In the genomic region with DNA sequence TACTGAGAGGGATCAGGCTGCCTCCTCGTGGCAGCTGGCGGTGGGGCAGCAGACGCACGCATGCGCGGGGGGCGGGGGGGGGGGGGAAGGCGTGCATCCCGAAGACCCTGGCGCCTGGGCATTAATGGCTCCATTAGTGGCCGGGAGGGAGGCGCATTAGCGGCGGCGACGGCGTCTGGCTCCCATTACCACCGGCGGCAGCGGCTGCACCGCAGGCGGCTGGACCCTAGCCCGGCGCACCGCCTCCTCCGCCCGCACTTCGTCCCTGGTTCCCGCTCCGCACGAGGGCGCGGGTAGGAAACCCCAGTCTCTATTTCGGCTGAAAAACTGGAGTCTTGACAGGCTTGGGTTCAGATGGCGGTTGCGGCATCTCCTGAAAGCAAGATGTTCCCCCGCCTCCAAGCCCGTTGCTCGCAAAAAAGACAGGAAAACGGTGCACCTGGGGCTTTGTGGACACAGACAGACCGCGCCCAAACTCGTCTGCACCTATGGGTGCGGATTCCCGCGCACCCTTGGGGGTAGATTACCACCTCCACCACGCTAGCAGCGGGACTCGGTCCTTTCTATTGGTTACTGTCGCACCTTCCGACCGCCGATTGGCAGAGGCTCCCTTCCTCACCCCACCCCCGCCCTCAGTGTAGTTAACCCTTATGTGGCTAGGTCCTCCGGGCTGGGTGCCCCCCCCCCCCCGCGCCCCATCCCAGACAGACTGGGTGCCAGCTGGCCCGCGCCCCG, we compare ENCODE assay signal across 8 mouse cellular contexts. TPM values are rescaled to one million over a fixed set of nuclear protein-coding genes. Genes with fewer than 3 reads are reported as not detected.
DNase-seq lines count a peak whose midpoint lies in the region; ATAC-seq and TF ChIP-seq lines count a peak whose summit lies in the region.

No protein-coding gene starts in this region.

- H3K27ac ChIP-seq in gastrocnemius, adult 2 months, result peak overlapping the region; percentile 97

- TF ChIP-seq CTCF in gastrocnemius, adult 2 months (IDR thresholded peaks at IDR 0.05), result peak; percentile 73

- intact Hi-C loops in gastrocnemius, adult 2 months (cut with DNase I), result loop anchor here (2.0 kb wide), 1 partner anchor 38 kb away; no protein-coding TSS in a partner anchor

- DNase-seq in ZHBTc4 (ENCODE audit: low read depth, low spot score), result peak; percentile 94
- DNase-seq in cerebellum, postnatal 36 days, result peak; percentile 83 to 85
- peak; percentile 87 for DNase-seq in gastrocnemius, adult 2 months
- peak; percentile 85 to 88 for DNase-seq in left cerebral cortex, adult 9 months (ENCODE audit: low spot score in 2 of 2)
- DNase-seq in right cerebral cortex, adult 18-20 months, result peak; percentile 88
- DNase-seq in urinary bladder, adult 2 months (ENCODE audit: low spot score), result peak; percentile 68

- peak; percentile 71 for ATAC-seq in inflammation-experienced regulatory T-cells, adult 6 months
- peak; percentile 31 for ATAC-seq in megakaryocyte, adult 5-6 weeks (ENCODE audit: poor library complexity, severe bottlenecking)

- peak overlapping the region; percentile 88 for H3K4me3 ChIP-seq in gastrocnemius, adult 2 months

RNA-seq across cellular contexts. Expression of a gene that starts 11.0 kb away (rescaled TPM):
- total RNA-seq in gastrocnemius, adult 2 months (2021), result 10 to 100 TPM; 37.0 to 40.4 TPM
- polyA plus RNA-seq in inflammation-experienced regulatory T-cells, adult 6 months (2017; shearing (Covaris generic)), result 10 to 100 TPM; 17.9 to 35.2 (median 21.6) TPM
- 166 and 174 TPM in 2 replicates for total RNA-seq in megakaryocyte, adult 5-6 weeks (2015)
- 55.5 and 84.2 TPM in 2 replicates for total RNA-seq in megakaryocyte, adult 5-6 weeks (2017)
- 30.8 and 58.8 TPM in 2 replicates for polyA plus RNA-seq in urinary bladder, adult 2 months (2012; rRNA removed)

RNA-seq across cellular contexts. Expression of a gene that starts 19.3 kb away (rescaled TPM):
- under 1 TPM; 0.38 to 0.86 TPM for total RNA-seq in gastrocnemius, adult 2 months (2021)
- polyA plus RNA-seq in inflammation-experienced regulatory T-cells, adult 6 months (2017; shearing (Covaris generic)), result 10 to 100 TPM; 17.5 to 37.2 (median 31.3) TPM
- total RNA-seq in megakaryocyte, adult 5-6 weeks (2015), result 7.7 and 15.9 TPM in 2 replicates
- 7.7 and 14.6 TPM in 2 replicates for total RNA-seq in megakaryocyte, adult 5-6 weeks (2017)
- polyA plus RNA-seq in urinary bladder, adult 2 months (2012; rRNA removed), result 40.1 and 48.5 TPM in 2 replicates

RNA-seq across cellular contexts. Expression of a gene that starts 22.7 kb away (rescaled TPM):
- not detected for total RNA-seq in gastrocnemius, adult 2 months (2021)
- polyA plus RNA-seq in inflammation-experienced regulatory T-cells, adult 6 months (2017; shearing (Covaris generic)), result not detected
- not detected in 2 replicates for total RNA-seq in megakaryocyte, adult 5-6 weeks (2015)
- not detected in 2 replicates for total RNA-seq in megakaryocyte, adult 5-6 weeks (2017)
- polyA plus RNA-seq in urinary bladder, adult 2 months (2012; rRNA removed), result 0.06 TPM in 1 of 2 replicates, not detected in the other

RNA-seq across cellular contexts. Expression of a gene that starts 27.4 kb away (rescaled TPM):
- not detected for total RNA-seq in gastrocnemius, adult 2 months (2021)
- polyA plus RNA-seq in inflammation-experienced regulatory T-cells, adult 6 months (2017; shearing (Covaris generic)), result not detected
- not detected in 2 replicates for total RNA-seq in megakaryocyte, adult 5-6 weeks (2015)
- total RNA-seq in megakaryocyte, adult 5-6 weeks (2017), result not detected in 2 replicates
- 0.06 and 0.11 TPM in 2 replicates for polyA plus RNA-seq in urinary bladder, adult 2 months (2012; rRNA removed)

RNA-seq across cellular contexts. Expression of a gene that starts 27.9 kb away (rescaled TPM):
- total RNA-seq in gastrocnemius, adult 2 months (2021), result 1 to 10 TPM; 5.4 to 7.4 TPM
- under 1 TPM; 0.34 to 0.70 (median 0.38) TPM for polyA plus RNA-seq in inflammation-experienced regulatory T-cells, adult 6 months (2017; shearing (Covaris generic))
- total RNA-seq in megakaryocyte, adult 5-6 weeks (2015), result 4.9 and 6.5 TPM in 2 replicates
- 2.6 and 5.3 TPM in 2 replicates for total RNA-seq in megakaryocyte, adult 5-6 weeks (2017)
- polyA plus RNA-seq in urinary bladder, adult 2 months (2012; rRNA removed), result 23.6 and 26.8 TPM in 2 replicates

Comparison
In these comparisons a context has a peak if more than half of its experiments do, and no peak if none do; other contexts are left out.
1. Peak in every context shown above with its lines: DNase-seq, ATAC-seq, H3K4me3 ChIP-seq and H3K27ac ChIP-seq.
2. RNA of a gene that starts 19.3 kb away (total RNA-seq): 7.7 to 15.9 TPM in megakaryocyte, adult 5-6 weeks; 0.38 to 0.86 TPM in gastrocnemius, adult 2 months; every median in the first group is over 4 times any median in the second.